ENCODE assay signal across 24 mouse cellular contexts in the genomic region with DNA sequence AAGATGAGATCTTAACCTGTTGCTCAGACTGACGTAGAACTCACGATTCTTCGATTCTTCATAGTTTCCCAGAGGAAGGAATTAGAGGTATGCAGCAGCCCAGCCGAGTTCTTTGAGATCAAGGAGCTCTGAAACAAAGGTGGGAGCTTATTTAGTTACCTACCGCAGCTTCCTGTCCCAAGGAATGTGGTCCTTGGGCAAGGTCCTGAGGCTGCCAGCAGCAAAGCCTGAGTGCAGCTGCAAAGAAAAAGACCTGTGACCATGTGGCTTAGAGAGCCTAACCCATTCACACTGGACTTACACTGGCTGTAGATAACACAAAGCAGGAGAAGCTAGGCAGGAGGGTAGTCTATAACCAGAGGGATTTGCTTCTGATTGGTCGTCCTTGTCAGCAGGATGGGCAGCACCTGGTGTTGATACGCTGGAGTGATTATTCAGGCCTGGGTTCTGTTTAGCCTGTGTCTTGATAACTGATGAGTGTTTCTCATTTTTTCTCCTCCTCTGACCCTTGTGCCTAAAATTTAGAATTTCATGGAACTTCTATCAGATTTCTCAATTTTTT. TPM values are rescaled to one million over a fixed set of nuclear protein-coding genes. Genes with fewer than 3 reads are reported as not detected.
A peak's percentile ranks its signal among the peaks of the same experiment; 100 is the strongest.
DNase-seq lines count a peak whose midpoint lies in the region; ATAC-seq and TF ChIP-seq lines count a peak whose summit lies in the region.
"Had no signal": no experiment of that assay in that cellular context is flagged by ENCODE, and none has a peak within 500 bp of the region (broad histone marks: within the 10 kb centered on the region; RNA-seq: fewer than 3 reads in every experiment).

No protein-coding gene starts in this region.

- DNase-seq in cerebellum, adult 9-11 months: peak; percentile 6
- no peak for DNase-seq in cerebellum, postnatal 4 days (ENCODE audit: low spot score in 2 of 2)
- DNase-seq in lung, postnatal 14 days: no peak
- DNase-seq in embryonic facial prominence, embryonic 10.5 days (ENCODE audit: low spot score): peak; percentile 15
- no peak for DNase-seq in heart, adult 2 months
- DNase-seq: cerebellum, postnatal 14 days; gastrocnemius, postnatal 25 days; kidney, adult 11 months had no signal

- no peak for TF ChIP-seq POLR2A in heart, adult 2 months (IDR thresholded peaks at IDR 0.05; ENCODE audit: insufficient read depth, low read depth, low read length)

- TF ChIP-seq EP300 in heart, adult 2 months (IDR thresholded peaks at IDR 0.05; ENCODE audit: insufficient read depth, low read depth, low read length): no peak

- WGBS in lung, embryonic 15.5 days: 26% methylated on average over 7 of the region's 7 CpGs
- WGBS in embryonic facial prominence, embryonic 10.5 days: 26% methylated on average over 7 of the region's 7 CpGs
- WGBS in heart, adult 2 months: 54% methylated on average over 7 of the region's 7 CpGs
- WGBS in intestine, embryonic 16.5 days: 26% methylated on average over 7 of the region's 7 CpGs

- no peaks in the 10 kb centered on the region for H3K27me3 ChIP-seq in lung, embryonic 15.5 days
- H3K27me3 ChIP-seq in embryonic facial prominence, embryonic 10.5 days (replicated peaks; ENCODE audit: low read depth, poor library complexity, severe bottlenecking): no peaks in the 10 kb centered on the region
- no peaks in the 10 kb centered on the region for H3K27me3 ChIP-seq in heart, adult 2 months (ENCODE audit: control insufficient read depth, insufficient read depth, low read length)
- H3K27me3 ChIP-seq in intestine, embryonic 16.5 days (replicated peaks; ENCODE audit: control insufficient read depth, insufficient read depth, low read length): no peaks in the 10 kb centered on the region
- H3K27me3 ChIP-seq: embryonic facial prominence, embryonic 13.5 days; forebrain, embryonic 15.5 days; heart, embryonic 15.5 days; limb, embryonic 13.5 days had no signal

- H3K9me3 ChIP-seq in lung, embryonic 15.5 days: no peaks in the 10 kb centered on the region
- H3K9me3 ChIP-seq in embryonic facial prominence, embryonic 10.5 days: no peaks in the 10 kb centered on the region
- H3K9me3 ChIP-seq in intestine, embryonic 16.5 days (ENCODE audit: control insufficient read depth, low read length): no peaks in the 10 kb centered on the region
- H3K9me3 ChIP-seq: embryonic facial prominence, embryonic 13.5 days; forebrain, embryonic 15.5 days; heart, embryonic 15.5 days; limb, embryonic 13.5 days had no signal

- no peaks in the 10 kb centered on the region for H3K4me1 ChIP-seq in lung, embryonic 15.5 days
- H3K4me1 ChIP-seq in embryonic facial prominence, embryonic 10.5 days: peaks cover 6% of the 10 kb centered on the region
- H3K4me1 ChIP-seq in heart, adult 2 months (ENCODE audit: control insufficient read depth, insufficient read depth, low read length): no peaks in the 10 kb centered on the region
- no peaks in the 10 kb centered on the region for H3K4me1 ChIP-seq in intestine, embryonic 16.5 days (ENCODE audit: control insufficient read depth, insufficient read depth, low read length)
- H3K4me1 ChIP-seq: forebrain, embryonic 15.5 days; heart, embryonic 15.5 days; limb, embryonic 13.5 days had no signal

- H3K27ac ChIP-seq in lung, embryonic 15.5 days: 0 out of 2 replicates have a peak overlapping the region, but pooled peaks have one; percentile 2
- H3K27ac ChIP-seq in embryonic facial prominence, embryonic 10.5 days (replicated peaks): no peak overlapping the region
- no peak overlapping the region for H3K27ac ChIP-seq in heart, adult 2 months
- H3K27ac ChIP-seq in intestine, embryonic 16.5 days (ENCODE audit: low read length): no peak overlapping the region
- H3K27ac ChIP-seq: embryonic facial prominence, embryonic 13.5 days; forebrain, embryonic 15.5 days; heart, embryonic 15.5 days; hindbrain, postnatal 0 days; limb, embryonic 13.5 days; macrophage; stomach, postnatal 0 days had no signal

- no peak overlapping the region for H3K9ac ChIP-seq in lung, embryonic 15.5 days
- H3K9ac ChIP-seq in heart, adult 2 months (ENCODE audit: low read depth, low read length): no peak overlapping the region
- no peak overlapping the region for H3K9ac ChIP-seq in intestine, embryonic 16.5 days (ENCODE audit: low read depth, low read length)
- H3K9ac ChIP-seq: embryonic facial prominence, embryonic 13.5 days; forebrain, embryonic 15.5 days; heart, embryonic 15.5 days; limb, embryonic 13.5 days had no signal

- H3K4me3 ChIP-seq in lung, embryonic 15.5 days: no peak overlapping the region
- H3K4me3 ChIP-seq in embryonic facial prominence, embryonic 10.5 days: no peak overlapping the region
- no peak overlapping the region for H3K4me3 ChIP-seq in heart, adult 2 months
- no peak overlapping the region for H3K4me3 ChIP-seq in intestine, embryonic 16.5 days (ENCODE audit: low read length)
- H3K4me3 ChIP-seq: embryonic facial prominence, embryonic 13.5 days; forebrain, embryonic 15.5 days; heart, embryonic 15.5 days; limb, embryonic 13.5 days had no signal

- no peak for ATAC-seq in lung, embryonic 15.5 days (ENCODE audit: borderline replicate concordance, extremely low read depth, low FRiP score, low TSS enrichment)
- no peak for ATAC-seq in intestine, embryonic 16.5 days
- ATAC-seq: CD4-positive, CD25-positive, alpha-beta regulatory T cell, adult 4 months; forebrain, embryonic 15.5 days; hindbrain, postnatal 0 days had no signal

- no peaks in the 10 kb centered on the region for H3K79me2 ChIP-seq in heart, adult 2 months (replicated peaks; ENCODE audit: control insufficient read depth, insufficient read depth, low read length)

- intact Hi-C loops in heart, adult 2 months (cut with DNase I): no loop called here

- H3K36me3 ChIP-seq in lung, embryonic 15.5 days: no peaks in the 10 kb centered on the region
- no peaks in the 10 kb centered on the region for H3K36me3 ChIP-seq in embryonic facial prominence, embryonic 10.5 days (replicated peaks)
- H3K36me3 ChIP-seq in heart, adult 2 months (ENCODE audit: control insufficient read depth, insufficient read depth, low read length): no peaks in the 10 kb centered on the region
- H3K36me3 ChIP-seq in intestine, embryonic 16.5 days (ENCODE audit: control insufficient read depth, insufficient read depth, low read length): no peaks in the 10 kb centered on the region
- H3K36me3 ChIP-seq: embryonic facial prominence, embryonic 13.5 days; forebrain, embryonic 15.5 days; heart, embryonic 15.5 days; limb, embryonic 13.5 days had no signal

- H3K4me2 ChIP-seq in lung, embryonic 15.5 days: no peak overlapping the region
- H3K4me2 ChIP-seq in intestine, embryonic 16.5 days (ENCODE audit: low read depth, low read length): no peak overlapping the region
- H3K4me2 ChIP-seq: embryonic facial prominence, embryonic 13.5 days; forebrain, embryonic 15.5 days; heart, embryonic 15.5 days; limb, embryonic 13.5 days; midbrain, embryonic 11.5 days had no signal

- TF ChIP-seq CTCF in heart, adult 2 months (IDR thresholded peaks at IDR 0.05): no peak

RNA-seq across cellular contexts. Expression of a gene that starts 25.8 kb away (rescaled TPM):
- 15.1 and 15.2 TPM in 2 replicates for polyA plus RNA-seq in lung, embryonic 15.5 days (2015; fragmentation: Nextera tagmentation; extraction: Ambion mirVana)
- polyA plus RNA-seq in embryonic facial prominence, embryonic 10.5 days (2016; fragmentation: Nextera tagmentation; extraction: Ambion mirVana): 38.7 and 40.5 TPM in 2 replicates
- total RNA-seq in heart, adult 2 months (2021): 1 to 10 TPM; 4.3 to 4.9 TPM
- 4.2 and 7.0 TPM in 2 replicates for polyA plus RNA-seq in heart, adult 2 months (2012; rRNA removed)
- polyA plus RNA-seq in intestine, embryonic 16.5 days (2015; fragmentation: Nextera tagmentation; extraction: Ambion mirVana): 6.2 and 7.8 TPM in 2 replicates

RNA-seq across cellular contexts. Expression of a gene that starts 56.7 kb away (rescaled TPM):
- polyA plus RNA-seq in lung, embryonic 15.5 days (2015; fragmentation: Nextera tagmentation; extraction: Ambion mirVana): 0.04 and 0.17 TPM in 2 replicates
- polyA plus RNA-seq in embryonic facial prominence, embryonic 10.5 days (2016; fragmentation: Nextera tagmentation; extraction: Ambion mirVana): 0.22 and 0.38 TPM in 2 replicates
- total RNA-seq in heart, adult 2 months (2021): not detected
- not detected in 2 replicates for polyA plus RNA-seq in heart, adult 2 months (2012; rRNA removed)
- not detected in 2 replicates for polyA plus RNA-seq in intestine, embryonic 16.5 days (2015; fragmentation: Nextera tagmentation; extraction: Ambion mirVana)
- total RNA-seq: gastrocnemius, postnatal 25 days; heart, adult 8-10 months; hindbrain, postnatal 0 days; MEL; monocyte, adult 5-6 weeks had no signal
- polyA plus RNA-seq: heart, embryonic 15.5 days; large intestine, adult 2 months; macrophage; neural tube, embryonic 11.5 days had no signal

Comparison
In these comparisons a context has a peak if more than half of its experiments do, and no peak if none do; other contexts are left out.
1. DNase-seq: peak in cerebellum, adult 9-11 months (single experiment) and embryonic facial prominence, embryonic 10.5 days (single experiment); none in cerebellum, postnatal 4 days (0 of 2), lung, postnatal 14 days (single experiment) and heart, adult 2 months (0 of 2).